Mouse (Mus musculus) midbrain, embryonic 13.5 days (tissue): ENCODE measurements around the gene Cacng1. TPM values are rescaled to one million over a fixed set of nuclear protein-coding genes. Genes with fewer than 3 reads are reported as not detected.

ENCODE experiments used
- ATAC-seq: fragments of 200-750 bp; cut with Nextera tagmentation; 2 replicates; pipeline ENCODE4 v1.8.0; 2017; ENCODE audit warnings: mild to moderate bottlenecking, moderate TSS enrichment, moderate library complexity
- H3K27ac ChIP-seq: fragments of 300-500 bp; sonication (generic); 2 replicates; pipeline ENCODE4 v1.5.1; 2015; ENCODE audit warnings: inconsistent platforms, mild to moderate bottlenecking, moderate library complexity
- H3K27me3 ChIP-seq: fragments of 300-500 bp; sonication (generic); 2 replicates; pipeline ENCODE4 v1.6.1; 2015; ENCODE audit warnings: mild to moderate bottlenecking, inconsistent platforms
- H3K36me3 ChIP-seq: fragments of 300-500 bp; sonication (generic); 2 replicates; pipeline ENCODE4 v1.6.1; 2015; ENCODE audit warnings: mild to moderate bottlenecking, inconsistent platforms
- H3K4me1 ChIP-seq: fragments of 300-500 bp; sonication (generic); replicated peaks from 2 replicates; pipeline ENCODE4 v1.6.1; 2015; ENCODE audit warnings: inconsistent platforms
- H3K4me2 ChIP-seq: fragments of 300-500 bp; sonication (generic); replicated peaks from 2 replicates; pipeline ENCODE4 v1.6.1; 2015; ENCODE audit warnings: moderate library complexity, mild to moderate bottlenecking, inconsistent platforms
- H3K4me3 ChIP-seq: fragments of 300-500 bp; sonication (generic); replicated peaks from 2 replicates; pipeline ENCODE4 v1.5.1; 2015; ENCODE audit warnings: mild to moderate bottlenecking, inconsistent platforms
- H3K9ac ChIP-seq: fragments of 300-500 bp; sonication (generic); replicated peaks from 2 replicates; pipeline ENCODE4 v1.6.1; 2015; ENCODE audit warnings: mild to moderate bottlenecking, inconsistent platforms
- H3K9me3 ChIP-seq: fragments of 300-500 bp; sonication (generic); 2 replicates; pipeline ENCODE4 v1.6.1; 2016; ENCODE audit warnings: mild to moderate bottlenecking, inconsistent platforms
- WGBS: fragments of 180-500 bp; shearing (Covaris S2); methylation state at CpG from one replicate; pipeline ENCODE4 v1.1.7; 2015; 5-methylcytosine and 5-hydroxymethylcytosine counted together
- polyA plus RNA-seq: library from polyadenylated mRNA; unstranded; fragments of >200 nt; fragmentation: Nextera tagmentation; extraction: Ambion mirVana; gene quantifications from 2 replicates; pipeline ENCODE4 v1.2.1, GENCODE M21; 2015

The Cacng1 gene
- 0.26 and 0.58 TPM in 2 replicates for polyA plus RNA-seq

DNA sequence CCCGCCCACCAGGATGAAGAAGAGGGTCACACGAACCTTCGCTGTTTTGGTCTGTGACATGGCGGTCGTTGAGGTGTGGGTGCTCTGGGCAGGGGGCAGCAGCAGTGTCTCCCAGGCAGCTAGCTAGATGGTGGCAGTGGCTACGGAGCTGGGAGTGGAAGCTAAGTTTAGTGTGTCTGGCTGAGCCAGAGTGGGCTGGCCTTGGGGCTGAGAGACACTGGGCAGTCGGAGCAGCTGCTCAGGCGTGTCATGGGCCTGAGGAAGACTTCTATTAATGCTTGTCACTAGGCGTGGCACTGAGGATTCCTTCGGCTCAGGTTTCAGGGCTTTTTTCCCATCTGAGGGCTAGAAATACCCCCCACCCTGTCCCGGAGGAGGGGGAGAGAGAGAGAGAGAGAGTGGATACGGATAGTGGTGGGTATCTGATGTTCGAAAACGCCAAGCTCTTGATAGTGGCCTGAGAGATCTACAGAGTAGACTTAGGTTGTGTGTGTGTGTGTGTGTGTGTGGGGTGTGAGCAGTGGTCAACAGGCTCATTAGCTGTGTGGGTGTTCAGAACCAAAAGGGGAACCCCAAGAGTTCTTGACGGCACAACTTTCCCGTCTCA is at the start of gene Cacng1:
Gene Cacng1, minus strand, starts transcription at position 191 of the 607 bp plus-strand sequence.
- no peaks in the 10 kb centered on the region; the same call in 1 of the 2 replicates for H3K9me3 ChIP-seq
- no peak for ATAC-seq
- WGBS = 75% methylated on average over 16 of the region's 16 CpGs
- H3K27me3 ChIP-seq = no peaks in the 10 kb centered on the region
- H3K36me3 ChIP-seq = no peaks in the 10 kb centered on the region
- H3K27ac ChIP-seq = no peak within 1 kb of the TSS
- no peak within 1 kb of the TSS for H3K4me3 ChIP-seq
- no peak within 1 kb of the TSS for H3K9ac ChIP-seq
- H3K4me2 ChIP-seq = no peak within 1 kb of the TSS
- 0 out of 2 replicates have a peak, but pooled peaks cover 10% of the 10 kb centered on the region for H3K4me1 ChIP-seq

GRCm38 (mm10) chr11:107762688-107763460 is 46.6 kb upstream of the Cacng1 start:
- H3K9ac ChIP-seq = peak overlapping the region; percentile 46
- no peaks in the 10 kb centered on the region for H3K27me3 ChIP-seq
- H3K9me3 ChIP-seq = no peaks in the 10 kb centered on the region
- peaks cover 79% of the 10 kb centered on the region for H3K4me1 ChIP-seq
- H3K36me3 ChIP-seq = peaks cover 1% of the 10 kb centered on the region; the same call in 1 of the 2 replicates
- H3K4me2 ChIP-seq = peak overlapping the region; percentile 11
- 15% methylated on average over 8 of the region's 8 CpGs for WGBS
- ATAC-seq = peak; percentile 90
- no peak overlapping the region for H3K4me3 ChIP-seq
- peak overlapping the region; percentile 83 for H3K27ac ChIP-seq

- H3K9me3 ChIP-seq = no peaks in the 10 kb centered on the region
- H3K27ac ChIP-seq = peak overlapping the region; percentile 83
- H3K4me3 ChIP-seq = no peak overlapping the region
- H3K27me3 ChIP-seq = no peaks in the 10 kb centered on the region
- 74% methylated on average over 10 of the region's 10 CpGs for WGBS
- no peak overlapping the region for H3K9ac ChIP-seq
- no peak for ATAC-seq
- peaks cover 4% of the 10 kb centered on the region; the same call in 1 of the 2 replicates for H3K36me3 ChIP-seq
- H3K4me2 ChIP-seq = no peak overlapping the region
- peaks cover 70% of the 10 kb centered on the region for H3K4me1 ChIP-seq
Observed at GRCm38 (mm10) chr11:107761790-107762500, 45.6 kb upstream of the Cacng1 start.

DNA sequence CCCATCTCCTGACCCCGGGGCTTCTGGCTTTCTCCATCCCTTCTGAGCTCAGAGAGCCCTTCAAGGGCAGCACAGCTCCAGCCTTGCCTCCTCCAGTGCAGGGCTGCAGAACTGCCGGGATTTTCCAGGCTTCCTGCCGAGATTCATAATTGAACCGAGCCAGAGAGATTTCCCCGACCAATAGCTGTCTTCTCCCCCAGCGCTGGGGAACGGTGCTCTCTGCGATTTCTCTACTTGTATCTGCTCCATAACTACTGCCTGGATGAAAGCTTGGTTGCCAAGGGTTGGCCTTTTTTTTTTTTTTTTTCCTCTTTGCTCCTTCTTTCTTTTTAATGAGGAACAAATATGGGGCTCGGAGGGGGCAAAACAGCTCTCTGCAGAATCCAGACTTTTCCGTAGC is 43.7 kb upstream of the Cacng1 start:
- Histone ChIP-seq H3K27ac (peak overlapping the region; percentile 68), H3K9me3 (no peaks in the 10 kb centered on the region), H3K36me3 (peaks cover 7% of the 10 kb centered on the region; the same call in 1 of the 2 replicates), H3K4me2 (no peak overlapping the region), H3K9ac (no peak overlapping the region), H3K27me3 (no peaks in the 10 kb centered on the region), H3K4me3 (no peak overlapping the region), H3K4me1 (peaks cover 61% of the 10 kb centered on the region)
- peak; percentile 28; the same call in 1 of the 2 replicates for ATAC-seq
- WGBS = 25% methylated on average over 10 of the region's 10 CpGs

GRCm38 (mm10) chr11:107759516-107759915 is 43.2 kb upstream of the Cacng1 start:
- WGBS = 72% methylated on average over 9 of the region's 9 CpGs
- H3K9me3 ChIP-seq = no peaks in the 10 kb centered on the region
- no peak overlapping the region for H3K9ac ChIP-seq
- H3K27me3 ChIP-seq = no peaks in the 10 kb centered on the region
- H3K27ac ChIP-seq = peak overlapping the region; percentile 68
- H3K4me1 ChIP-seq = peaks cover 57% of the 10 kb centered on the region
- no peak overlapping the region for H3K4me3 ChIP-seq
- peaks cover 7% of the 10 kb centered on the region; the same call in 1 of the 2 replicates for H3K36me3 ChIP-seq
- ATAC-seq = no peak
- H3K4me2 ChIP-seq = no peak overlapping the region

- H3K4me3 ChIP-seq = no peak overlapping the region
- H3K36me3 ChIP-seq = peaks cover 16% of the 10 kb centered on the region
- H3K27me3 ChIP-seq = no peaks in the 10 kb centered on the region
- no peaks in the 10 kb centered on the region for H3K9me3 ChIP-seq
- H3K4me2 ChIP-seq = no peak overlapping the region
- ATAC-seq = no peak
- H3K27ac ChIP-seq = no peak overlapping the region
- WGBS = 83% methylated on average over 5 of the region's 5 CpGs
- no peak overlapping the region for H3K9ac ChIP-seq
- peaks cover 10% of the 10 kb centered on the region; the same call in 1 of the 2 replicates for H3K4me1 ChIP-seq
Observed at GRCm38 (mm10) chr11:107749114-107749513, 32.8 kb upstream of the Cacng1 start.

- WGBS = 93% methylated on average over 5 of the region's 5 CpGs
- Histone ChIP-seq H3K27ac (no peak overlapping the region), H3K9ac (no peak overlapping the region), H3K4me3 (no peak overlapping the region), H3K4me1 (peaks cover 10% of the 10 kb centered on the region), H3K36me3 (peaks cover 16% of the 10 kb centered on the region), H3K4me2 (no peak overlapping the region), H3K27me3 (no peaks in the 10 kb centered on the region), H3K9me3 (no peaks in the 10 kb centered on the region)
- no peak for ATAC-seq
Observed at GRCm38 (mm10) chr11:107748243-107749035, 32.1 kb upstream of the Cacng1 start.

GRCm38 (mm10) chr11:107743100-107743499 is 26.8 kb upstream of the Cacng1 start:
- Histone ChIP-seq H3K9me3 (no peaks in the 10 kb centered on the region), H3K27ac (no peak overlapping the region), H3K4me2 (no peak overlapping the region), H3K36me3 (peaks cover 29% of the 10 kb centered on the region), H3K27me3 (no peaks in the 10 kb centered on the region), H3K4me3 (no peak overlapping the region), H3K4me1 (peaks cover 34% of the 10 kb centered on the region), H3K9ac (no peak overlapping the region)
- ATAC-seq = peak; percentile 21
- WGBS = 71% methylated on average over 3 of the region's 3 CpGs

DNA sequence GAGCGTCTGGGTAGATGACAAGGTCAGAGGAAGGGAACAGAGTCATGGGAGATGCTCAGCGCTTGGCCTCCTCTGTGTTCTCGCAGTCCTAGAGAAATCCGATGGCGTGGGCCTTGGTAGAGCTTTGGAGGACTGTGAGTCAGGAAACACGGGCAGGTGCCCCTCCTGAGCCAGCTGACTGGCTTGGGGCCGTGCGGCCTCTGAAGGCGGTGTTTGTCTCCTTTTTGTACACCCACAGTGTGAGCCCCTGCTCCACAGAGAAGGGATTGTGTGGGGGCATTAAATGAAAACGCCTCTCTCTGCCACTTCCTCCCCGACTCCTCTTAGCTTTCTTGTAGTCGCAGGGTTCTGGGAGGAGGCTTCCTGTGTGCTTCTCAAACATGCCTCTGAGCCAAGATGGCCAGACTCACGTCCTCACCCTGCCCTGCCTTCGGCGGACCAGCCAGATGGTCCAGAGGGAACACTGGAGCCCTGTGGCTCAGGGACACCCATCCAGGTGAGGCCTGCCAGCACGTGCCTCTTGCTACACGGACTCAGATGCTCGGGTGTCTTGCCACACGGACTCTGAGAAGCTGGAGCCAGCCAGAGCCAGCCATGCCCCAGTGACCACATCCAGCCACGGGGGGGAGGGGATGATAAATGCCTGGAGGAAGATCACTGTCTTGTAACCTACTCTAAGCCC is 22.2 kb upstream of the Cacng1 start:
- Histone ChIP-seq H3K4me3 (no peak overlapping the region), H3K9me3 (no peaks in the 10 kb centered on the region), H3K9ac (no peak overlapping the region), H3K27me3 (no peaks in the 10 kb centered on the region), H3K4me2 (no peak overlapping the region), H3K4me1 (peaks cover 31% of the 10 kb centered on the region), H3K27ac (no peak overlapping the region), H3K36me3 (peaks cover 63% of the 10 kb centered on the region)
- ATAC-seq = no peak
- WGBS = 83% methylated on average over 20 of the region's 20 CpGs

DNA sequence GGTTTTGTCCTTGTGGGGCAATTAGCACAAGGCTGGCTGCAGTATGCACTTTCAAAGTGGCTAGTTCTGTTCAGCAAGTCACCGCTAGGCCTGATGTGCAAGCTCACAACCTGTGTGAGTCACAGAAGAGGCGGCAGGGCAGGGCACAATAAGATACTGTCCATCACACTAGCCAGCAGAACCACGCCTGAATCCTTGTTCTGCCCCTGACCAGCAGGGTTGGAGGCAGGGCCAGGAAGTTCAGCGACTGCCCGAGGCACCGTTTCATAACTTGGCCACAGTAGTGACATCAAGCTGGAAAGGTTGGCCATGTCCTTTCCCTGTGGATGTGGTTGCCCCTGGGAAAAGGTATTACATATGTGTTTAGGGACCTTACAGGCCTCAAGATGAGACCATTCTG is 21.6 kb upstream of the Cacng1 start:
- H3K9me3 ChIP-seq = no peaks in the 10 kb centered on the region
- no peak overlapping the region for H3K9ac ChIP-seq
- no peak overlapping the region for H3K4me2 ChIP-seq
- WGBS = 93% methylated on average over 6 of the region's 6 CpGs
- H3K27ac ChIP-seq = no peak overlapping the region
- H3K36me3 ChIP-seq = peaks cover 69% of the 10 kb centered on the region
- no peak for ATAC-seq
- no peaks in the 10 kb centered on the region for H3K27me3 ChIP-seq
- H3K4me1 ChIP-seq = peaks cover 24% of the 10 kb centered on the region
- H3K4me3 ChIP-seq = no peak overlapping the region

- Histone ChIP-seq H3K9me3 (no peaks in the 10 kb centered on the region), H3K4me3 (no peak overlapping the region), H3K27me3 (no peaks in the 10 kb centered on the region), H3K4me1 (no peaks in the 10 kb centered on the region), H3K9ac (no peak overlapping the region), H3K36me3 (peaks cover 79% of the 10 kb centered on the region), H3K27ac (no peak overlapping the region), H3K4me2 (no peak overlapping the region)
- no peak for ATAC-seq
- WGBS = 86% methylated on average over 7 of the region's 7 CpGs
Observed at GRCm38 (mm10) chr11:107734133-107734532, 17.8 kb upstream of the Cacng1 start.
